Comparison of ENCODE assay signal across 8 mouse cellular contexts in the genomic region with DNA sequence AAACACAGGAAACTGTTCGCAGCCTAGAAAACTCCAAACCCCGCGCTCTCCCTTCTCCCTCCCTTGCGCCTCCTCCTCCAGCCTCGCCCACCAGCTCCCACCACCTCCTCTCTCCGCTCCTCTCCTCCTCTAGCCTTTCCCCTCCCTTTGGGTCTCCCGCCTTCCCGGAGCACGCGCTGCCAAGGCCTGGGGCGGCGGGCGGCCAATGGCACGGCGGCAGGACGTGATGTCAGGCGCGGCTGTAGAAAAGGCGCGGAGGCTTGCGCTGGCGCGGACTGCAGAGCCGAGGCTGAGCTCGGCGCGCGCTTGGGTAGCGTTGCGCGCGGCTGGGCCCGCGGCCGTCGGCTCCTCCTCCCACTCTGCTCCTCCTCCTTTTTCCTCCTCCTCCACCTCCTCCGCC. TPM values are rescaled to one million over a fixed set of nuclear protein-coding genes. Genes with fewer than 3 reads are reported as not detected.
DNase-seq lines count a peak whose midpoint lies in the region; ATAC-seq lines count a peak whose summit lies in the region.

No protein-coding gene starts in this region.

- H3K36me3 ChIP-seq in intestine, embryonic 14.5 days (ENCODE audit: control insufficient read depth, insufficient read depth, low read length), result no peaks in the 10 kb centered on the region

- no peak overlapping the region for H3K27ac ChIP-seq in intestine, embryonic 14.5 days (ENCODE audit: low read depth)

- no peaks in the 10 kb centered on the region for H3K9me3 ChIP-seq in intestine, embryonic 14.5 days (ENCODE audit: control insufficient read depth, low read length)

- DNase-seq in cerebellum, adult 11-12 months, result peak; percentile 56
- peak; percentile 94 for DNase-seq in embryo, embryonic 10.5 days (ENCODE audit: low spot score)
- peak; percentile 60 for DNase-seq in gastrocnemius, postnatal 36 days
- DNase-seq in intestine, embryonic 14.5 days (ENCODE audit: low spot score), result peak; percentile 86
- DNase-seq in left cerebral cortex, postnatal 25 days (ENCODE audit: low spot score in 2 of 2), result peak; percentile 88 to 92
- peak; percentile 23 for DNase-seq in skeletal muscle tissue, adult 2 months (ENCODE audit: low read depth, low spot score)

- 1% methylated on average over 37 of the region's 37 CpGs for WGBS in intestine, embryonic 14.5 days

- peak overlapping the region; percentile 57 for H3K4me2 ChIP-seq in intestine, embryonic 14.5 days (ENCODE audit: low read length)

- H3K4me3 ChIP-seq in intestine, embryonic 14.5 days (ENCODE audit: low read depth, low read length), result peak overlapping the region; percentile 25

- peaks cover 100% of the 10 kb centered on the region for H3K27me3 ChIP-seq in intestine, embryonic 14.5 days (replicated peaks; ENCODE audit: control insufficient read depth, insufficient read depth, low read length)

- no peak overlapping the region for H3K9ac ChIP-seq in intestine, embryonic 14.5 days (ENCODE audit: low read length)

- peaks cover 18% of the 10 kb centered on the region for H3K4me1 ChIP-seq in intestine, embryonic 14.5 days (replicated peaks; ENCODE audit: control insufficient read depth, insufficient read depth, low read length)

- no peak for ATAC-seq in cerebellum, adult (ENCODE audit: insufficient number of reproducible peaks, low FRiP score, low TSS enrichment)
- ATAC-seq in intestine, embryonic 14.5 days (replicated peaks; ENCODE audit: low FRiP score, low TSS enrichment, low read depth), result peak; percentile 87
- ATAC-seq in megakaryocyte-erythroid progenitor cell, adult 5-6 weeks (replicated peaks; ENCODE audit: low FRiP score, low TSS enrichment, poor library complexity, severe bottlenecking), result peak; percentile 69

- intact Hi-C loops in gastrocnemius, postnatal 36 days (cut with DNase I), result no loop called here
- intact Hi-C loops in left cerebral cortex, postnatal 25 days (cut with DNase I), result loop anchor here (5.0 kb wide), 1 partner anchor 63 kb away; the partner anchor contains the start of gene Dennd1a

RNA-seq across cellular contexts. Expression of gene Lhx2, which starts 11.7 kb away (rescaled TPM):
- not detected for total RNA-seq in gastrocnemius, postnatal 36 days (2021)
- 0.19 TPM in 1 of 2 replicates, not detected in the other for polyA plus RNA-seq in intestine, embryonic 14.5 days (2014; fragmentation: Nextera tagmentation; extraction: Ambion mirVana)
- 10 to 100 TPM; 76.6 to 86.9 TPM for total RNA-seq in left cerebral cortex, postnatal 25 days (2021)
- total RNA-seq in megakaryocyte-erythroid progenitor cell, adult 5-6 weeks (2014; fragmentation: Nextera tagmentation), result not detected in 2 replicates
- not detected in 2 replicates for total RNA-seq in megakaryocyte-erythroid progenitor cell, adult 5-6 weeks (2017)

Comparison
In these comparisons a context has a peak if more than half of its experiments do, and no peak if none do; other contexts are left out.
1. DNase-seq: peak in every context shown above with its lines; median percentile 94 in embryo, embryonic 10.5 days; 90 in left cerebral cortex, postnatal 25 days; 86 in intestine, embryonic 14.5 days; 60 in gastrocnemius, postnatal 36 days; 56 in cerebellum, adult 11-12 months; 23 in skeletal muscle tissue, adult 2 months.
2. RNA of gene Lhx2, which starts 11.7 kb away (total RNA-seq): 76.6 to 86.9 TPM in left cerebral cortex, postnatal 25 days; not detected in gastrocnemius, postnatal 36 days and not detected in megakaryocyte-erythroid progenitor cell, adult 5-6 weeks; every median in the first group is over 10 times any median in the second.